Mouse (Mus musculus) G1E (cell line): ENCODE results near the gene 1700067K01Rik.

Source experiments
- CTCF ChIP-seq: IDR thresholded peaks from 2 replicates; pipeline ENCODE4 v1.5.1; 2012; ENCODE audit warnings: low read depth, low read length, inconsistent platforms, mixed read lengths
- GATA1 ChIP-seq: IDR thresholded peaks from 2 replicates; pipeline ENCODE4 v1.6.1; 2012; ENCODE audit warnings: borderline replicate concordance, low read length, inconsistent platforms, mixed read lengths
- GATA2 ChIP-seq: IDR thresholded peaks from 2 replicates; pipeline ENCODE4 v1.6.1; 2012; ENCODE audit warnings: low read depth, low read length, inconsistent platforms, borderline replicate concordance
- POLR2AphosphoS5 ChIP-seq: IDR thresholded peaks from 2 replicates; pipeline ENCODE4 v1.6.1; 2012; ENCODE audit warnings: low read depth, low read length, inconsistent platforms; ENCODE audit not compliant: insufficient replicate concordance
- TAL1 ChIP-seq: conservative IDR thresholded peaks from 2 replicates; pipeline ENCODE4 v1.6.1; 2012; ENCODE audit warnings: low read depth, low read length, inconsistent platforms, mixed read lengths

DNA sequence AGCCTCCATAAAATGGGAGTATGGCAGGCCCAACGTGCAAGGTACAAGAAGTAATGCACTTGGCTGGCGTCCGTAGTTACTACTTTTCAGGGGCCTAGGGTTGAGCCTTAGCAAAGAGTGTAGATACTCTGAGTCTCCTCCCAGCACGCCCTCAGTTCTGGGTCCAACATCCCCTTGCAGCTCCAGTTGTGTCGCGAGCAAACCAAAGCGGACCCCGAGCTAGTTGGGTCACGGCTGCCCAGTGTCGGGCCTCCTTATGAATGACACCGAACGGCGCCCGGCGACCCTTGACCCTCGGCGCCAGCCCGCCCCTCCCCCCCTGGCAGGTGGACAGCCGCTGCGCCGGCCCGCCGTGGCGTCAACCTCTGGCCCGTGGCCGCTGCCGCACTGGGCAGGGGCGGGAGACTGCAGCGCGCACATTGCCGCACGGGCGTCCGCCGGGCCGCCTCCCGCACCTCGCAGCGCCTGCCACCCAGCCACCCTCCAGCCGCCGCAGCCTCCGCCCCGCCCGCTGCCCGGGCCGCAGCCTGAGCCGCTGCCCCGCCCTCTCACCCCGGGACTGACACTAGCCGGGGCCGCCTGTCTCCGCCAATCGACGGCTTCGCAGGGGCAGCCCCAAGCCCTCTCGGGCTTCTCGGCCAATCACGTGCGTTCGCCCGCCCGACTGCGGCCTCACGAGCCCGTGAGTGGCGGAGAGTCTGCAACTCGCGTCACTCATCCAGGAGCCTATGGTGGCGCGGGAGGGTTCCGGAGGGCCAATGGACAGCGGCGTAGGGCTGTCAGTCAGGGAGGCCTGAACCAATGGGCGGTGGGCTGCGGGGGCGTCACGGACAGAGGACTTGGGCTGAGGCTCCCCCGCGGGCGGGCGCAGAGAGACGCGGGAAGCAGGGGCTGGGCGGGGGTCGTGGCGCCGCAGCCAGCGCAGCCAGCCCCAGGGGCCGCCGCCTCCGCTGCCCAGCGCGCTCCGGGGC, 28.9 kb upstream of the 1700067K01Rik start, which contains the start of gene Prkaca:
- no peak for TF ChIP-seq CTCF
- TF ChIP-seq TAL1: no peak
- TF ChIP-seq POLR2AphosphoS5: no peak
- TF ChIP-seq GATA1: no peak
- no peak for TF ChIP-seq GATA2
